Mouse (Mus musculus): ENCODE results near the gene Gm28048. TPM values are rescaled to one million over a fixed set of nuclear protein-coding genes. Genes with fewer than 3 reads are reported as not detected.

Gene Gm28048
- polyA plus RNA-seq, 1 experiment from 2014 or later: 4.3 TPM

DNA sequence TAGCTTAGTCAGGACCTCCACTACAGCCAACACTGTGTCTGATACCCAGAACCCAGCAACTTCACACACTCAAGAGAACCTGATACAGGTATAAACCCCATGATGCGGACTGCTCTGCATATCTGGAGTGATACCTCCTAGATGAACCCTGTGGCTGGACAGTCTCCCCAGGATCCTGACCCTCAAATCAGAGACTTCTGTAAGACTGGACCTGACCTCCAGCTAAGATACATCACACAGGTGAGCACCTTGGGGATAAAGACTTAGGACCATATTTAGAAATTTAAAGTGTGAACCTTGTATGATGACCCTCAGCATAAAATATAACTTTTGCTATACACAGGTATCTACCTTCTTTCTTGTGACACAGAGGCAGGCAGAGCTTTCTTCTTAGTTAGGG lies 11.3 kb downstream of the Gm28048 start:
- Histone ChIP-seq H3K9ac (replicated peaks) (no peak overlapping the region), H3K27ac (replicated peaks) (no peak overlapping the region), H3K4me3 (replicated peaks) (no peak overlapping the region), H3K27me3 (replicated peaks) (no peaks in the 10 kb centered on the region), H3K4me2 (no peak overlapping the region), H3K9me3 (replicated peaks) (peaks cover 18% of the 10 kb centered on the region; the same call in 1 of the 2 replicates), H3K4me1 (peaks cover 14% of the 10 kb centered on the region), H3K36me3 (peaks cover 15% of the 10 kb centered on the region)
- WGBS: 95% methylated on average over 1 of the region's 1 CpGs
- no peak for ATAC-seq (ENCODE audit: low FRiP score)

DNA sequence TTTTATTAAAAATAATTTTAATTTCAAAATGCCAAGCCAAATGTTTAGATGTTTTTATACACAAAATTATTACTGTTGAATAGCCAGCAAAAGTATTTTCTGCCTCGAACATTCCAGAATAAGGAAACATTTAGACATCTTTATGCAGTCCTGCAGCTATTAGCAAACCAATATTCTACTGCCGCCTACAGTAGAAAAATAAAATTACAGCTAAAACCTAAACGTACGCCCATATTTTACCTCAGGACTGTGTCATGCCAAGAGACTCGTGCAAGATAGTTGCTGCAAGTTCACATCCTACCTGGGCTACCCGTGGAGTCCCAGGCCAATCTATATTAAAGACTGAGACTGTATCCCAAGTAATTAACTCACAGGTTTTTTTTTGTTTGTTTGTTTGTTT lies 12.4 kb downstream of the Gm28048 start:
- Histone ChIP-seq H3K27me3 (replicated peaks) (no peaks in the 10 kb centered on the region), H3K4me3 (replicated peaks) (no peak overlapping the region), H3K4me2 (no peak overlapping the region), H3K36me3 (peaks cover 15% of the 10 kb centered on the region), H3K27ac (replicated peaks) (no peak overlapping the region), H3K9ac (replicated peaks) (no peak overlapping the region), H3K4me1 (peaks cover 10% of the 10 kb centered on the region; the same call in 1 of the 2 replicates), H3K9me3 (replicated peaks) (peaks cover 18% of the 10 kb centered on the region; the same call in 1 of the 2 replicates)
- WGBS: 73% methylated on average over 6 of the region's 6 CpGs
- no peak for ATAC-seq (ENCODE audit: low FRiP score)

DNA sequence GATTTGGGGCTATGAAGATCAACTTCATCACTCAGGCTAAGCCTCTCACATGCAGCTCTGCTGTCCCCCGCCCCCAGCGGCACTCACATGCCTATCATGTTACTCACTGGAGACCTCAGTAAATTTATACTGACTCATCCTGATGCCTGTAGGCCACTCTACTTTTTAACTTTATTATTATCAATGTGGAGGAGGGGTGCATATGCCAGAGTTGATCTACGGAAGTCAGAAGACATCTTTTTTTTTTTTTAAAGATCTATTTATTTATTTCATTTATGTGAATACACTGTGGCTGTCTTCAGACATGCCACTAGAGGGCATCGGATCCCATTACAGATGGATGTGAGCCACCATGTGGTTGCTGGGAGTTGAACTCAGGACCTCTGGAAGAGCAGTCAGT lies 16.4 kb downstream of the Gm28048 start:
- H3K4me1 ChIP-seq: no peaks in the 10 kb centered on the region
- no peak overlapping the region for H3K4me3 ChIP-seq (replicated peaks)
- no peak overlapping the region for H3K27ac ChIP-seq (replicated peaks)
- H3K9me3 ChIP-seq (replicated peaks): peaks cover 4% of the 10 kb centered on the region; the same call in 1 of the 2 replicates
- 85% methylated on average over 4 of the region's 4 CpGs for WGBS
- no peak for ATAC-seq (ENCODE audit: low FRiP score)
- H3K9ac ChIP-seq (replicated peaks): no peak overlapping the region
- no peaks in the 10 kb centered on the region for H3K27me3 ChIP-seq (replicated peaks)
- 0 out of 2 replicates have a peak, but pooled peaks cover 3% of the 10 kb centered on the region for H3K36me3 ChIP-seq
- no peak overlapping the region for H3K4me2 ChIP-seq

DNA sequence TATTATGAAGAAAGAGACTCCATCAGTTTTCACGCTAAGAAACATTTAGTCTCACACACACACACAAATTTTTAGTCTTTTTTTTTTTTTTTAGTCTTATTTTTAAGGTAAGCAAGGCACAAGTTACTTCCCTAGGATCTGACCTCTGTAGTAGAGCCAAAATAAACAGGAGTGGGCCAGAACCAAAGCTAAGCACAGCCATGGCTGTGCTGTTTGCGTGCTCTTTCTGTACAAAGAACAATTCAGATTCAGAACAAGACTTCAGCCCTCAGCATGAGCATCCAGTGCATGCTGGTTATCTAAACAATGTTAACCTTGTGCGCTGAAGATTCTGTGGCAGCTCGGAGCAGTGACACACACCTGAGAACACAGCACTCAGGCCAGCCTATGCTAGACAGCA lies 17.5 kb downstream of the Gm28048 start:
- no peak overlapping the region for H3K27ac ChIP-seq (replicated peaks)
- no peaks in the 10 kb centered on the region for H3K27me3 ChIP-seq (replicated peaks)
- H3K4me3 ChIP-seq (replicated peaks): no peak overlapping the region
- H3K4me2 ChIP-seq: no peak overlapping the region
- H3K9me3 ChIP-seq (replicated peaks): no peaks in the 10 kb centered on the region
- H3K9ac ChIP-seq (replicated peaks): no peak overlapping the region
- ATAC-seq (ENCODE audit: low FRiP score): no peak
- no peaks in the 10 kb centered on the region for H3K36me3 ChIP-seq
- no peaks in the 10 kb centered on the region for H3K4me1 ChIP-seq
- 81% methylated on average over 4 of the region's 4 CpGs for WGBS

DNA sequence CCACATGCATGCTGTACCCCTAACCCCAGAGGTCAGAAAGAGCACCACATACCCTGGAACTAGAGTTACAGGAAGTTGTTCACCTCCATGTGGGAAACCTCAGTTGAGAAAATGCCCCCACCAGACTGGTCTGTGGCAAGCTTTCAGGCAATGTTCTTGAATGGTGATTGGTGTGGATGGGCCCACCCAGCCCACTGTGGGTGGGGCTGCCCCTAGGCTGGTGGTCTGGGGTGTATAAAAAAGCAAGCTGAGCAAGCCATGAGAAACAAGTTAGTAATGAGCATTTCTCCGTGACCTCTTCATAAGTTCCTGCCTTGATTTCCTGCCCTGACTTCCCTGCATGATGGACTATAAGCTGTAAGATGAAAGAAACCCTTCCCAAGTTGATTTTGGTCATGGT lies 19.8 kb downstream of the Gm28048 start:
- Histone ChIP-seq H3K9ac (replicated peaks) (no peak overlapping the region), H3K4me3 (replicated peaks) (no peak overlapping the region), H3K4me1 (no peaks in the 10 kb centered on the region), H3K27me3 (replicated peaks) (no peaks in the 10 kb centered on the region), H3K4me2 (no peak overlapping the region), H3K9me3 (replicated peaks) (no peaks in the 10 kb centered on the region), H3K36me3 (no peaks in the 10 kb centered on the region), H3K27ac (replicated peaks) (no peak overlapping the region)
- no peak for ATAC-seq (ENCODE audit: low FRiP score)
- WGBS: 95% methylated on average over 1 of the region's 1 CpGs

DNA sequence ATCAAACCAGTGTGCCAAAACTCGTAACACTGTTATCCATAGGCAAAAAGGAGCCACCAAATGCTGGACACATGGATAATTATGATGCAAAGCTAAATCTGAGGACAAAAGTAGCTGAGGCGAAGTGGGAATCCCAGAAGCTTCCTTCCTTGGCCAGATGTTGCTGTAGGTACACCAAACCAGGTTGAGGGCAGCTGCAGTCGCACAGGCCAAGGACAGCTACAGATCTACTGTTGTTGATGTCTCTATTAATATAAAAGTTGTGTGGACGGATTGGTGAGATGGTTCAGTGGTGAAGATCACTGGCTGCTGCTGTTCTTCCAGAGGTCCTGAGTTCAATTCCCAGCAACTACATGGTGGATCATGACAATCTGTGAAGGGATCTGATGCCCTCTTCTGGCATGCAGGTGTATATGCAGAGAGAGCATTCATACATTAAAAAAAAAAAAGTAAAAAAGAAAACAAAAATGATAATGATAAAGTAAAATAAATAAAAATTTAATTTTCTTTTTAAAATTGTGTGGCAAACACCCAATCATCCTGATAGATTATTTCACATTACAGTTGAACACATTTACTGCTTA lies 24.0 kb downstream of the Gm28048 start:
- H3K27ac ChIP-seq (replicated peaks): no peak overlapping the region
- H3K4me1 ChIP-seq: no peaks in the 10 kb centered on the region
- H3K9me3 ChIP-seq (replicated peaks): no peaks in the 10 kb centered on the region
- no peaks in the 10 kb centered on the region for H3K36me3 ChIP-seq
- 95% methylated on average over 4 of the region's 4 CpGs for WGBS
- no peak overlapping the region for H3K9ac ChIP-seq (replicated peaks)
- no peak overlapping the region for H3K4me3 ChIP-seq (replicated peaks)
- no peak for ATAC-seq (ENCODE audit: low FRiP score)
- H3K4me2 ChIP-seq: no peak overlapping the region
- H3K27me3 ChIP-seq (replicated peaks): no peaks in the 10 kb centered on the region

DNA sequence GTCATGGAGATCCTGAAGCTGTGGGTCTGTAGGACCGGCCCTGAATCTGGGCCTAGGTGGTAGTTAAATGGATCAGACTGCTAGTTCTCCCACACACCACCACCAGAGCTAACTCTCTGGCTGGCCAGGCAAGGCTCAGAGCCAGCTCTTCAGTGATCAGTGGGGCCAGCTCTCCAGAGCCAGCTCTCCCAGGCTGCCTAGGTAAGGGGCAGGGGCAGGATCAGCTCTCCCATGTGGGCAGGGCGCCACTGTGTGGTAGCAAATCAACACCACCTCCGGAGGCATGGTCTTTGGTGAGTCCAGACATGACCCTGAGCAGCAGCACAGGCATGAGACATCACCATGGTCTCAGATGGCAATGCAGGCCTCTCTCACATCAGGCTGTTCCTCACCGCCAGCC lies 25.1 kb downstream of the Gm28048 start:
- WGBS: 76% methylated on average over 4 of the region's 4 CpGs
- H3K9ac ChIP-seq (replicated peaks): no peak overlapping the region
- peak; percentile 41; the same call in 1 of the 2 replicates for ATAC-seq (ENCODE audit: low FRiP score)

DNA sequence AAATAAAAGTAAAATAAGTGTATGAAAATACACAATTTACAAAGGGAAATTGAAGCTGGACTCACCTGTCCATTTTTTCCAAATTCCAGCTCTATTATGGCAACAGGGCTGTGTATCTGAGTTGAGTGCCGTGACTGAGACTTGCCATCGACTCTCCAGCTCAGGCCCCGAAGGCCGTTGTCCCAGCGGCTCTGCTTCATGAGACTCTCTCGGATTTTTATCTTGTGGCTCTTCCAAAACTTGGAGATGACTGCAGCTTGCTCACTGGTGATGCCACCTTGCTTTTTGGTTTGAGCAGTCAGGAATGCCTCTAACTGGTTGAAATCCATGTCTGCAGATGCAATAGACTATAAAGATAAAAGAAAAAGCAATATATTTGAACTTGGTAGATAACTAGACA lies 25.5 kb downstream of the Gm28048 start:
- Histone ChIP-seq H3K27ac (replicated peaks) (no peak overlapping the region), H3K4me3 (replicated peaks) (no peak overlapping the region), H3K36me3 (no peaks in the 10 kb centered on the region), H3K4me2 (no peak overlapping the region), H3K9ac (replicated peaks) (no peak overlapping the region), H3K27me3 (replicated peaks) (no peaks in the 10 kb centered on the region), H3K4me1 (no peaks in the 10 kb centered on the region), H3K9me3 (replicated peaks) (no peaks in the 10 kb centered on the region)
- WGBS: 97% methylated on average over 6 of the region's 6 CpGs
- no peak for ATAC-seq (ENCODE audit: low FRiP score)

More for the DNA sequence above, 25.1 kb downstream of the Gm28048 start:
- no peak overlapping the region for H3K4me2 ChIP-seq
- no peaks in the 10 kb centered on the region for H3K9me3 ChIP-seq (replicated peaks)
- H3K27ac ChIP-seq (replicated peaks): no peak overlapping the region
- no peaks in the 10 kb centered on the region for H3K4me1 ChIP-seq
- no peaks in the 10 kb centered on the region for H3K36me3 ChIP-seq
- H3K4me3 ChIP-seq (replicated peaks): no peak overlapping the region
- no peaks in the 10 kb centered on the region for H3K27me3 ChIP-seq (replicated peaks)

DNA sequence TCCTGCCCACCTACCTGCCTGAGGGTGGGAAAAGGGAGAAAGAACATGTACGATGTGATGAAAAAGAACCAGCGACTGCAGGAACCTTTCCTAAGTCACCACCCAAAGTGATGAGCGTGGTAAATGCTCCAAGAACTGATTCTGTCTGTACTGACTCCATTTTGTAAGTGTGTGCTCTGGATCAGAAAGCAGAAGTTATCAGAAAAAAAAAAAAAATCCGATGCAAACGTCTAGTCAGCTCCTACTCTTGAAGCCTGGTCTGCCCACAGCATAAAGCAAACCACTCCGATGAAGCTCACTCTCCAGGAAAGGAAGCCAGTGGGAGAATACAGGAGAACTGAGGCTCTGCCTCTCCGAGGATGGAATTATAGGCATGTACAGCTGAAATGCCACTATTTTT lies 29.2 kb downstream of the Gm28048 start:
- Histone ChIP-seq H3K27me3 (replicated peaks) (no peaks in the 10 kb centered on the region), H3K27ac (replicated peaks) (no peak overlapping the region), H3K9ac (replicated peaks) (no peak overlapping the region), H3K9me3 (replicated peaks) (no peaks in the 10 kb centered on the region), H3K36me3 (no peaks in the 10 kb centered on the region; the same call in 1 of the 2 replicates), H3K4me1 (no peaks in the 10 kb centered on the region), H3K4me2 (no peak overlapping the region), H3K4me3 (replicated peaks) (no peak overlapping the region)
- WGBS: 94% methylated on average over 7 of the region's 7 CpGs
- ATAC-seq (ENCODE audit: low FRiP score): no peak

DNA sequence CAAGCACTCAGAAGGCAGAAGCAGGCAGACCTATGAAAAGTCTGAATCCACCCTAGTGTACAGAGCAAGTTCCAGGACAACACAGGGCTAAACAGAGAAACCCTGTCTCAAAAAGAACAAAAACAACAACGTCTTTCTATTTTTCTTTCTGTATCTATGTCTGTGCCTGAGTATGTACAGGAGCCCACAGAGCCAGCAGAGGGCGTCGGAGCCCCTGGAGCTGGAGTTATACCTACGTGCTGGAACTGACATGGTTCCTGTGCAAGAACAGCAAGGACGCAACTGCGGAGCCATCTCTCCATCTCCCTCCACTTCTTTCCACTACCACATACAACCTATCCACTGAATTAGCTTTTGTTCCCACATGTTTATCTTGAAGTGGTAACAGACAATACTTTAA lies 31.8 kb downstream of the Gm28048 start:
- no peak overlapping the region for H3K4me3 ChIP-seq (replicated peaks)
- no peaks in the 10 kb centered on the region; the same call in 1 of the 2 replicates for H3K36me3 ChIP-seq
- no peak for ATAC-seq (ENCODE audit: low FRiP score)
- no peak overlapping the region for H3K4me2 ChIP-seq
- no peaks in the 10 kb centered on the region for H3K27me3 ChIP-seq (replicated peaks)
- no peaks in the 10 kb centered on the region for H3K4me1 ChIP-seq
- no peak overlapping the region for H3K27ac ChIP-seq (replicated peaks)
- no peaks in the 10 kb centered on the region for H3K9me3 ChIP-seq (replicated peaks)
- 92% methylated on average over 6 of the region's 6 CpGs for WGBS
- H3K9ac ChIP-seq (replicated peaks): no peak overlapping the region

DNA sequence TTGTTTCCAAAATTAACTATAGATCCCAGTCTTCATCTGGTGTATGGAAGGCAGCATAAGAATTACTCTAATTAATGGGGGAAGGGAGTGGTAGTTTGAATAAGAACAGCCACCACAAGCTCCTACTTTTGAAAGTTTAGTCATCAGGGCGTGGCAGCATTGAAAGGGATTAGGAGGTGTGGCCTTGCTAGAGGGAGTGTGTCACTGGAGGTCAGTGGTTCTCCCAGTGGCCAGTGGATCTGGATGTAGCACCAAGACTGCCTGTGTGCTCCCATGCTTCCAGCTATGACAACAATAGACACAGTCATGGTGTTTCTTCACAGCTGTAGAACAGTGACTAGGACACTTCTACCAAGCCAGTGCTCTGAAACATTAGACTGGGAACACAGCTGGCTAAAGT lies 32.8 kb downstream of the Gm28048 start:
- no peaks in the 10 kb centered on the region; the same call in 1 of the 2 replicates for H3K36me3 ChIP-seq
- no peak for ATAC-seq (ENCODE audit: low FRiP score)
- WGBS: 85% methylated on average over 1 of the region's 1 CpGs

DNA sequence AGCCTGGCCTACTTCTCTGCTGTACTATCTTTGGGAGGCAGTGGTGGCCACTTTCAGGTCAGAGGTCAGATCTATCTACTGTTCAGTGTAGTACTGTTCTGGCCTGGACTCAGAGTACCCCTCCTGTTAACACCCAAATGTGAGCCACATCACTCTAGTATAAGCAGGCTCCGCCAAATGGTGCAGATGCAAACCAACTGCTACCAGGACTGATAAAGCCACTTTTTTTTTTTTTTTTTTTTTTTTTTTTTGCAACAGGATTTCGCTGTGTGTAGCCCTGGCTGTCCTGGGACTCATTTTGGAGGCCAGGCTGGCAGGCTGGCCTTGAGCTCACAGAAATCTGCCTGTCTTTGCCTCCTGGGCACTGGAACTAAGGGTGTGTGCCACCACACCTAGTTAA lies 42.9 kb downstream of the Gm28048 start:
- H3K9me3 ChIP-seq (replicated peaks): no peaks in the 10 kb centered on the region
- WGBS: 76% methylated on average over 2 of the region's 2 CpGs
- H3K4me1 ChIP-seq: no peaks in the 10 kb centered on the region
- no peak for ATAC-seq (ENCODE audit: low FRiP score)
- no peaks in the 10 kb centered on the region for H3K27me3 ChIP-seq (replicated peaks)
- no peak overlapping the region for H3K4me3 ChIP-seq (replicated peaks)
- no peak overlapping the region for H3K27ac ChIP-seq (replicated peaks)
- no peaks in the 10 kb centered on the region for H3K36me3 ChIP-seq
- no peak overlapping the region for H3K9ac ChIP-seq (replicated peaks)
- H3K4me2 ChIP-seq: no peak overlapping the region

More for the DNA sequence above, 32.8 kb downstream of the Gm28048 start:
- Histone ChIP-seq H3K27ac (replicated peaks) (no peak overlapping the region), H3K9me3 (replicated peaks) (no peaks in the 10 kb centered on the region), H3K4me2 (no peak overlapping the region), H3K4me3 (replicated peaks) (no peak overlapping the region), H3K4me1 (no peaks in the 10 kb centered on the region), H3K27me3 (replicated peaks) (no peaks in the 10 kb centered on the region), H3K9ac (replicated peaks) (no peak overlapping the region)
